In the genomic region with DNA sequence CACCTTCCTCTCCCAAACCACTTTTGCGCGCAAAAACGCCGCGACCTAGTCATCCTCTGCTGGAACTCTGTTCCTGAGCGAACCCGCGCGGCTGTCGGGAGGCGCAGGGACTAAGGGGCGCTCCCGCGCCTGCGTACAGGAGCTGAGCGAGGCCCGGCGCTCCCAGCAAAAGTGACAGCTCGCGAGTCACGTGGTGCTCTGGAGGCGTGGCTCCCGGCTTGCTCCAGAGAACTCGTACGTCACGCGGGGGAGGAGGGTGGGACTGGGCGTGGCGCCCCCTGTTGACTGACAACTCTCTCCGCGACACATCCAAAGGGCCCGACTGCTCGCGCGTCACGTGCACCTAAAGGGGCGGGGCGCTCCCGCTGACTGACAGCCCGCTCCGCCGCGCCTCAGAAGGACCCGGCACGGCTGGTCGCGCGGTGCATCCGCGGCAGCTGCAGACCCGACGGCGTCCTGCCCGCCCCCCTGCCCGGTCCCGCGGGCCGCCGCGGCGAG, we compare ENCODE assay signal across 8 mouse cellular contexts. TPM values are rescaled to one million over a fixed set of nuclear protein-coding genes. Genes with fewer than 3 reads are reported as not detected.
DNase-seq lines count a peak whose midpoint lies in the region; ATAC-seq lines count a peak whose summit lies in the region.

TSS of gene 6430548M08Rik (plus strand) at position 395 of the 498 bp plus-strand sequence.

- peak; percentile 94 for ATAC-seq in heart, embryonic 13.5 days (ENCODE audit: extremely low read depth, insufficient number of reproducible peaks, low FRiP score, low TSS enrichment)
- ATAC-seq in liver, embryonic 12.5 days, result peak; percentile 95
- ATAC-seq in stomach, embryonic 15.5 days (ENCODE audit: insufficient read depth, low FRiP score, low read depth), result peak; percentile 95

- H3K36me3 ChIP-seq in heart, embryonic 13.5 days, result no peaks in the 10 kb centered on the region; the same call in 1 of the 2 replicates
- H3K36me3 ChIP-seq in liver, embryonic 12.5 days, result no peaks in the 10 kb centered on the region
- no peaks in the 10 kb centered on the region for H3K36me3 ChIP-seq in stomach, embryonic 15.5 days

- H3K4me3 ChIP-seq in brown adipose tissue, adult 24 weeks (ENCODE audit: insufficient read depth, low read depth, low read length), result peak within 1 kb of the TSS; percentile 75
- H3K4me3 ChIP-seq in heart, embryonic 13.5 days, result peak within 1 kb of the TSS; percentile 83
- peak within 1 kb of the TSS; percentile 65 for H3K4me3 ChIP-seq in liver, embryonic 12.5 days
- peak within 1 kb of the TSS; percentile 75 for H3K4me3 ChIP-seq in stomach, embryonic 15.5 days (replicated peaks)

- no peaks in the 10 kb centered on the region for H3K9me3 ChIP-seq in heart, embryonic 13.5 days
- no peaks in the 10 kb centered on the region for H3K9me3 ChIP-seq in liver, embryonic 12.5 days (replicated peaks)
- no peaks in the 10 kb centered on the region for H3K9me3 ChIP-seq in stomach, embryonic 15.5 days

- peak within 1 kb of the TSS; percentile 91 for H3K9ac ChIP-seq in heart, embryonic 13.5 days
- H3K9ac ChIP-seq in liver, embryonic 12.5 days, result peak within 1 kb of the TSS; percentile 82
- peak within 1 kb of the TSS; percentile 61 for H3K9ac ChIP-seq in stomach, embryonic 15.5 days

- H3K4me2 ChIP-seq in heart, embryonic 13.5 days, result peak within 1 kb of the TSS; percentile 86
- peak within 1 kb of the TSS; percentile 97 for H3K4me2 ChIP-seq in liver, embryonic 12.5 days
- H3K4me2 ChIP-seq in stomach, embryonic 15.5 days, result peak within 1 kb of the TSS; percentile 97

- H3K27me3 ChIP-seq in heart, embryonic 13.5 days (replicated peaks), result peaks cover 26% of the 10 kb centered on the region
- H3K27me3 ChIP-seq in liver, embryonic 12.5 days (replicated peaks), result peaks cover 71% of the 10 kb centered on the region
- H3K27me3 ChIP-seq in stomach, embryonic 15.5 days (replicated peaks), result peaks cover 21% of the 10 kb centered on the region

- DNase-seq in CD4-positive, CD25-positive, alpha-beta regulatory T cell, adult 2 months (ENCODE audit: low read depth, low spot score), result peak; percentile 100
- DNase-seq in fat pad, adult 2 months (ENCODE audit: extremely low read depth, low read depth, low spot score), result peak; percentile 80
- peak; percentile 100 for DNase-seq in kidney, postnatal 10 days
- DNase-seq in natural killer cell, adult 2 months (ENCODE audit: low spot score in 2 of 2), result peak; percentile 100

- WGBS in heart, embryonic 13.5 days, result 0% methylated on average over 48 of the region's 61 CpGs
- under 1% methylated on average over 60 of the region's 61 CpGs for WGBS in liver, embryonic 12.5 days (ENCODE audit: insufficient replicate concordance)
- WGBS in stomach, embryonic 15.5 days, result under 1% methylated on average over 60 of the region's 61 CpGs

- H3K4me1 ChIP-seq in brown adipose tissue, adult 24 weeks (ENCODE audit: control insufficient read depth, insufficient read depth, insufficient read length, low read length), result peaks cover 21% of the 10 kb centered on the region
- H3K4me1 ChIP-seq in heart, embryonic 13.5 days, result peaks cover 43% of the 10 kb centered on the region
- peaks cover 21% of the 10 kb centered on the region for H3K4me1 ChIP-seq in liver, embryonic 12.5 days
- H3K4me1 ChIP-seq in stomach, embryonic 15.5 days, result peaks cover 14% of the 10 kb centered on the region; the same call in 1 of the 2 replicates

- H3K27ac ChIP-seq in brown adipose tissue, adult 24 weeks (replicated peaks; ENCODE audit: low read depth, low read length), result peak within 1 kb of the TSS; percentile 88
- H3K27ac ChIP-seq in heart, embryonic 13.5 days (replicated peaks), result peak within 1 kb of the TSS; percentile 93
- peak within 1 kb of the TSS; percentile 83 for H3K27ac ChIP-seq in liver, embryonic 12.5 days
- H3K27ac ChIP-seq in stomach, embryonic 15.5 days, result peak within 1 kb of the TSS; percentile 97

RNA-seq across cellular contexts. Expression of gene 6430548M08Rik, which starts in this region (rescaled TPM):
- polyA plus RNA-seq in brown adipose tissue, adult 24 weeks (2012; ENCODE audit: insufficient read depth, insufficient read length, missing spikeins), result 4.2 and 4.5 TPM in 2 replicates
- 8.2 and 10.6 TPM in 2 replicates for polyA plus RNA-seq in heart, embryonic 13.5 days (2015; fragmentation: Nextera tagmentation; extraction: Ambion mirVana)
- polyA plus RNA-seq in liver, embryonic 12.5 days (2016; fragmentation: Nextera tagmentation; extraction: Ambion mirVana), result 1.8 and 2.5 TPM in 2 replicates
- 6.5 and 6.7 TPM in 2 replicates for polyA plus RNA-seq in stomach, embryonic 15.5 days (2015; fragmentation: Nextera tagmentation; extraction: Ambion mirVana)

Comparison
In these comparisons a context has a peak if more than half of its experiments do, and no peak if none do; other contexts are left out.
1. Peak in every context shown above with its lines: DNase-seq, ATAC-seq, H3K4me3 ChIP-seq and H3K27ac ChIP-seq.